In genomic region chr17:90079003-90079402, GRCm38 (mm10) we compare ENCODE assay signal across 16 mouse cellular contexts.
A peak's percentile ranks its signal among the peaks of the same experiment; 100 is the strongest.
DNase-seq lines count a peak whose midpoint lies in the region; ATAC-seq lines count a peak whose summit lies in the region.
"Had no signal": no experiment of that assay in that cellular context is flagged by ENCODE, and none has a peak within 500 bp of the region (broad histone marks: within the 10 kb centered on the region; RNA-seq: fewer than 3 reads in every experiment).

No protein-coding gene starts in this region.

- WGBS in embryonic facial prominence, embryonic 14.5 days: 66% methylated on average over 6 of the region's 6 CpGs
- WGBS in embryonic facial prominence, embryonic 10.5 days: 71% methylated on average over 6 of the region's 6 CpGs
- 60% methylated on average over 6 of the region's 6 CpGs for WGBS in forebrain, embryonic 10.5 days
- WGBS in hindbrain, embryonic 12.5 days: 37% methylated on average over 6 of the region's 6 CpGs
- WGBS in neural tube, embryonic 13.5 days: 29% methylated on average over 6 of the region's 6 CpGs

- H3K4me2 ChIP-seq in embryonic facial prominence, embryonic 14.5 days (ENCODE audit: low read depth, low read length): no peak overlapping the region
- no peak overlapping the region for H3K4me2 ChIP-seq in hindbrain, embryonic 12.5 days (replicated peaks)
- no peak overlapping the region for H3K4me2 ChIP-seq in neural tube, embryonic 13.5 days
- H3K4me2 ChIP-seq: liver, embryonic 11.5 days had no signal

- H3K4me1 ChIP-seq in embryonic facial prominence, embryonic 14.5 days (ENCODE audit: control insufficient read depth, insufficient read depth, low read length): no peaks in the 10 kb centered on the region
- no peaks in the 10 kb centered on the region for H3K4me1 ChIP-seq in embryonic facial prominence, embryonic 10.5 days
- peaks cover 12% of the 10 kb centered on the region for H3K4me1 ChIP-seq in forebrain, embryonic 10.5 days
- peaks cover 5% of the 10 kb centered on the region for H3K4me1 ChIP-seq in hindbrain, embryonic 12.5 days
- H3K4me1 ChIP-seq in neural tube, embryonic 13.5 days (replicated peaks): peaks cover 30% of the 10 kb centered on the region

- ATAC-seq in embryonic facial prominence, embryonic 14.5 days (ENCODE audit: low read depth): no peak
- ATAC-seq in hindbrain, embryonic 12.5 days (ENCODE audit: low FRiP score): peak; percentile 49; the same call in 1 of the 2 replicates
- peak; percentile 64 for ATAC-seq in neural tube, embryonic 13.5 days (ENCODE audit: low read depth)
- ATAC-seq in erythroid progenitor cell, adult 5-6 weeks (replicated peaks; ENCODE audit: low FRiP score, poor library complexity, severe bottlenecking): no peak
- ATAC-seq in megakaryocyte, adult 5-6 weeks (ENCODE audit: poor library complexity, severe bottlenecking): no peak
- ATAC-seq: Patski had no signal

- H3K9ac ChIP-seq in embryonic facial prominence, embryonic 14.5 days (ENCODE audit: low read depth, low read length): no peak overlapping the region
- H3K9ac ChIP-seq in hindbrain, embryonic 12.5 days: no peak overlapping the region
- H3K9ac ChIP-seq in neural tube, embryonic 13.5 days: no peak overlapping the region

- no peak overlapping the region for H3K4me3 ChIP-seq in embryonic facial prominence, embryonic 14.5 days (ENCODE audit: low read depth, low read length)
- H3K4me3 ChIP-seq in embryonic facial prominence, embryonic 10.5 days: no peak overlapping the region
- no peak overlapping the region for H3K4me3 ChIP-seq in forebrain, embryonic 10.5 days
- H3K4me3 ChIP-seq in hindbrain, embryonic 12.5 days: no peak overlapping the region
- no peak overlapping the region for H3K4me3 ChIP-seq in neural tube, embryonic 13.5 days

- H3K36me3 ChIP-seq in embryonic facial prominence, embryonic 14.5 days (ENCODE audit: control insufficient read depth, insufficient read depth, low read length): no peaks in the 10 kb centered on the region
- no peaks in the 10 kb centered on the region for H3K36me3 ChIP-seq in embryonic facial prominence, embryonic 10.5 days (replicated peaks)
- H3K36me3 ChIP-seq in forebrain, embryonic 10.5 days (replicated peaks): no peaks in the 10 kb centered on the region
- no peaks in the 10 kb centered on the region for H3K36me3 ChIP-seq in hindbrain, embryonic 12.5 days
- no peaks in the 10 kb centered on the region for H3K36me3 ChIP-seq in neural tube, embryonic 13.5 days

- H3K27me3 ChIP-seq in embryonic facial prominence, embryonic 14.5 days (replicated peaks; ENCODE audit: control insufficient read depth, insufficient read depth, low read length): no peaks in the 10 kb centered on the region
- no peaks in the 10 kb centered on the region for H3K27me3 ChIP-seq in embryonic facial prominence, embryonic 10.5 days (replicated peaks; ENCODE audit: low read depth, poor library complexity, severe bottlenecking)
- no peaks in the 10 kb centered on the region for H3K27me3 ChIP-seq in forebrain, embryonic 10.5 days (ENCODE audit: poor library complexity, severe bottlenecking)
- H3K27me3 ChIP-seq in hindbrain, embryonic 12.5 days: no peaks in the 10 kb centered on the region
- H3K27me3 ChIP-seq in neural tube, embryonic 13.5 days: no peaks in the 10 kb centered on the region

- H3K9me3 ChIP-seq in embryonic facial prominence, embryonic 14.5 days (ENCODE audit: control insufficient read depth, low read length): no peaks in the 10 kb centered on the region
- no peaks in the 10 kb centered on the region for H3K9me3 ChIP-seq in embryonic facial prominence, embryonic 10.5 days
- no peaks in the 10 kb centered on the region for H3K9me3 ChIP-seq in forebrain, embryonic 10.5 days
- H3K9me3 ChIP-seq in hindbrain, embryonic 12.5 days (replicated peaks): no peaks in the 10 kb centered on the region
- no peaks in the 10 kb centered on the region for H3K9me3 ChIP-seq in neural tube, embryonic 13.5 days

- DNase-seq in embryonic facial prominence, embryonic 14.5 days (ENCODE audit: low spot score): peak; percentile 11
- no peak for DNase-seq in embryonic facial prominence, embryonic 10.5 days (ENCODE audit: low spot score)
- no peak for DNase-seq in forebrain, embryonic 10.5 days (ENCODE audit: extremely low spot score, low spot score)
- no peak for DNase-seq in gastrocnemius, postnatal 10 days
- DNase-seq: cerebellum, adult 11-12 months; kidney, adult 2 months; kidney, postnatal 25 days; left cerebral cortex, postnatal 4 days; spleen, adult 18-20 months; thymus, postnatal 14 days had no signal

- no peak overlapping the region for H3K27ac ChIP-seq in embryonic facial prominence, embryonic 14.5 days (replicated peaks; ENCODE audit: low read depth, low read length)
- no peak overlapping the region for H3K27ac ChIP-seq in embryonic facial prominence, embryonic 10.5 days (replicated peaks)
- peak overlapping the region; percentile 30; the same call in 1 of the 2 replicates for H3K27ac ChIP-seq in forebrain, embryonic 10.5 days
- H3K27ac ChIP-seq in hindbrain, embryonic 12.5 days: peak overlapping the region; percentile 35; the same call in 1 of the 2 replicates
- H3K27ac ChIP-seq in neural tube, embryonic 13.5 days (replicated peaks): peak overlapping the region; percentile 78

Comparison
In these comparisons a context has a peak if more than half of its experiments do, and no peak if none do; other contexts are left out.
1. ATAC-seq: peak in hindbrain, embryonic 12.5 days (single experiment) and neural tube, embryonic 13.5 days (single experiment); none in embryonic facial prominence, embryonic 14.5 days (single experiment), erythroid progenitor cell, adult 5-6 weeks (single experiment) and megakaryocyte, adult 5-6 weeks (single experiment).
2. H3K27ac ChIP-seq: peak in forebrain, embryonic 10.5 days (single experiment), hindbrain, embryonic 12.5 days (single experiment) and neural tube, embryonic 13.5 days (single experiment); none in embryonic facial prominence, embryonic 14.5 days (single experiment) and embryonic facial prominence, embryonic 10.5 days (single experiment).